Mouse (Mus musculus) limb, embryonic 12.5 days (tissue): ENCODE data around the gene Anxa11. TPM values are rescaled to one million over a fixed set of nuclear protein-coding genes. Genes with fewer than 3 reads are reported as not detected.
"Not testable (repeated sequence)": the region's sequence is repeated elsewhere in the genome, so short reads cannot be mapped to it uniquely, and the experiment has no call there.

Experiments
- ATAC-seq: fragments of 200-750 bp; cut with Nextera tagmentation; 2 replicates; pipeline ENCODE4 v1.8.0; 2017; ENCODE audit warnings: low read depth, moderate TSS enrichment; ENCODE audit not compliant: insufficient number of reproducible peaks, insufficient read depth, low FRiP score, low TSS enrichment
- H3K27ac ChIP-seq: fragments of 300-500 bp; sonication (generic); 2 replicates; pipeline ENCODE4 v1.5.1; 2016; ENCODE audit warnings: mild to moderate bottlenecking, moderate library complexity
- H3K27me3 ChIP-seq: fragments of 300-500 bp; sonication (generic); 2 replicates; pipeline ENCODE4 v1.6.1; 2016; ENCODE audit warnings: mild to moderate bottlenecking, moderate library complexity
- H3K36me3 ChIP-seq: fragments of 300-500 bp; sonication (generic); 2 replicates; pipeline ENCODE4 v1.6.1; 2016; ENCODE audit warnings: mild to moderate bottlenecking, moderate library complexity
- H3K4me1 ChIP-seq: fragments of 300-500 bp; sonication (generic); replicated peaks from 2 replicates; pipeline ENCODE4 v1.6.1; 2016
- H3K4me2 ChIP-seq: fragments of 300-500 bp; sonication (generic); 2 replicates; pipeline ENCODE4 v1.6.1; 2016; ENCODE audit warnings: mild to moderate bottlenecking, moderate library complexity
- H3K4me3 ChIP-seq: fragments of 300-500 bp; sonication (generic); replicated peaks from 2 replicates; pipeline ENCODE4 v1.5.1; 2016; ENCODE audit warnings: mild to moderate bottlenecking
- H3K9ac ChIP-seq: fragments of 300-500 bp; sonication (generic); replicated peaks from 2 replicates; pipeline ENCODE4 v1.6.1; 2016; ENCODE audit warnings: mild to moderate bottlenecking, moderate library complexity
- H3K9me3 ChIP-seq: fragments of 300-500 bp; sonication (generic); 2 replicates; pipeline ENCODE4 v1.6.1; 2016; ENCODE audit warnings: mild to moderate bottlenecking, moderate library complexity
- WGBS: fragments of 180-500 bp; shearing (Covaris S2); methylation state at CpG from one replicate; pipeline ENCODE4 v1.1.7; 2016; 5-methylcytosine and 5-hydroxymethylcytosine counted together
- polyA plus RNA-seq: library from polyadenylated mRNA; unstranded; fragments of >200 nt; fragmentation: Nextera tagmentation; extraction: Ambion mirVana; gene quantifications from 2 replicates; pipeline ENCODE4 v1.2.1, GENCODE M21; 2016

Anxa11 gene
- polyA plus RNA-seq, 1 experiment from 2014 or later, result 6.2 TPM

GRCm38 (mm10) chr14:25868706-25869105 is 26.8 kb downstream of the Anxa11 start:
- ATAC-seq, result no peak
- H3K27ac ChIP-seq, result no peak overlapping the region
- H3K4me1 ChIP-seq, result peaks cover 34% of the 10 kb centered on the region
- no peaks in the 10 kb centered on the region for H3K9me3 ChIP-seq
- H3K4me2 ChIP-seq, result no peak overlapping the region
- 71% methylated on average over 3 of the region's 4 CpGs for WGBS
- no peak overlapping the region for H3K4me3 ChIP-seq
- no peaks in the 10 kb centered on the region for H3K36me3 ChIP-seq
- no peak overlapping the region for H3K9ac ChIP-seq
- H3K27me3 ChIP-seq, result no peaks in the 10 kb centered on the region

DNA sequence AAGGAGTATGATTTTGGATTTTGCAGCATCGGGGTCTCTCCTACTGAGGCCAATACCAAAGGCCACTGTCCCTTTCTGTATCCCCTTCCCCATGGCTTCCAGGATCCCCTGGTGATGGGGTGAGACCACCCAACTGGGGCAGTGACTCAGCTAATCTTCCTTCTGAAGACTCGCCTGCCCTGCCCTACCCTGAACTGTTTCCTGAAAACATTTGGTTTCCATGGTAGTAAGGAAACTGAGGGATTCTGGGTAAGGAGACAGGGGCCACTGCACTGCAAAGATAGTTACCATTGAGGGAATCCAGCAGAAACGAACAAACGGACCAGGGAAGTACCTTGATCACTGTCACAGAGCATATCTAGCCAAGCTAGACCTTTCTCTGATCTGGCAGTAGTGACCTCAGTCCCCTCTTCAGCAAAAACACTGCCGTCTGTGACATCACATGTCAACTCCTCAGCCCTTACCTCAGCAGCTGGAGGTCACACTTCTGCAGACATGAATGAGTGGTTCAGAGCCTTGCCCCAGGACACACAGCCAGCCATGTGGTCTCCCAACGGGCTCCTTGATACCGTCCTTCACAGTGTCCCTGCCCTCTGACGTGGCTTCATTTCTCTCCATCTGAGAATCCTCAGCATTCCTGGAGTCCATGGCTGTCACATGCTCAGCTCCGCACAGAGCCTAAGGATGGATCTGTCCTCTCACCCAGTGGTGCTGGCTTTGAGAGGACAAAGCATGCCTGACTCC is 27.4 kb downstream of the Anxa11 start:
- Histone ChIP-seq H3K9me3 (no peaks in the 10 kb centered on the region), H3K4me2 (no peak overlapping the region), H3K4me1 (peaks cover 34% of the 10 kb centered on the region), H3K4me3 (no peak overlapping the region), H3K36me3 (no peaks in the 10 kb centered on the region), H3K27ac (no peak overlapping the region), H3K9ac (no peak overlapping the region), H3K27me3 (no peaks in the 10 kb centered on the region)
- no peak for ATAC-seq
- WGBS, result 69% methylated on average over 9 of the region's 9 CpGs

- Histone ChIP-seq H3K36me3 (no peaks in the 10 kb centered on the region), H3K27ac (no peak overlapping the region), H3K4me3 (no peak overlapping the region), H3K4me1 (peaks cover 23% of the 10 kb centered on the region), H3K27me3 (no peaks in the 10 kb centered on the region), H3K9ac (no peak overlapping the region), H3K4me2 (no peak overlapping the region), H3K9me3 (no peaks in the 10 kb centered on the region)
- no peak for ATAC-seq
- 81% methylated on average over 8 of the region's 8 CpGs for WGBS
Observed at GRCm38 (mm10) chr14:25872461-25873415, 30.8 kb downstream of the Anxa11 start.

- no CpG with 5 or more reads among the region's 7 CpGs for WGBS
- H3K27ac ChIP-seq, H3K4me3 ChIP-seq, H3K9me3 ChIP-seq, H3K9ac ChIP-seq, H3K36me3 ChIP-seq, H3K4me1 ChIP-seq, ATAC-seq, H3K4me2 ChIP-seq, H3K27me3 ChIP-seq: not testable (repeated sequence)
Observed at GRCm38 (mm10) chr14:25876640-25877039, 34.7 kb downstream of the Anxa11 start.

DNA sequence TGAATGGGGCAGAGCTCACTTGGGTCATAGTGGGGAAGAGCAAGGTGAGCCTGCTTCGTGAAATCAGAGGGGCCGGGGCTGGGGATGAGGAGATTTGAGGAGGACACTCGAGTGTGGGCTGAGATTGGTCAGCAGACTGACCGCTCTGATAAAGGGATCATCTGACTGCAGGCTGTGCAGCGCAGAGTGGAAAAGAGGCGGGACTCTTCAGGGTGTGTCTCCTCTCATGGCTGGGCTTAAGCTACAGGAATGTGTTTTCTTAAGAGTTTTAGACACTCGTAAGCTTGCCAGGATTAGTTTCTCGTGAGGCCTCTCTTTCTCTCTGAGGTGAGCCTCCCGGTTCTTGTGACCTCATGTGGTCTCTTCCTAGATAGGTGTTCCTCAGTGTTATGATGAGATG is 39.8 kb downstream of the Anxa11 start:
- ATAC-seq, H3K4me2 ChIP-seq, H3K36me3 ChIP-seq, H3K9me3 ChIP-seq, H3K9ac ChIP-seq, H3K27me3 ChIP-seq, H3K4me3 ChIP-seq, H3K27ac ChIP-seq, H3K4me1 ChIP-seq: not testable (repeated sequence)
- no CpG with 5 or more reads among the region's 9 CpGs for WGBS

DNA sequence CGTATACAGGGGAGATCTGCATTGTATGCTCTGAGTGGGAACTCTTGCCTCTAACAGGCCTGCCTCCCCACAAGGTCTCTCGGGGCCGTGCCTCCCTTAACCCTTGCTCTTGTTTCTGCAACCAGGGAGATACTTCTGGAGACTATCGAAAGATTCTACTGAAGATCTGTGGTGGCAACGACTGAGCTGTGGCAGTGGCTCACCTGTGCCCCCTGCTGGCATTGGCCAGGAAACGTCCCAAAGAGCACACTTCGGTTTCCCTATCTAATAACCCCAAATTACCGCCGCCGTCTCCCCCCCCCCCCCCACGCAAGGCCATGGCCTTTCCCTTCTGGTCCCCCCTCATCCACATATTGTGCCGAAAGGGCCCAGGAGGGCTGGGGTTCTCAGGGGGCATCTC is 43.9 kb downstream of the Anxa11 start:
- not testable (repeated sequence) for H3K36me3 ChIP-seq, H3K27ac ChIP-seq, H3K4me3 ChIP-seq, ATAC-seq, H3K4me2 ChIP-seq, H3K4me1 ChIP-seq, H3K9me3 ChIP-seq, H3K9ac ChIP-seq, H3K27me3 ChIP-seq
- WGBS, result no CpG with 5 or more reads among the region's 12 CpGs

GRCm38 (mm10) chr14:25894566-25894965 is 52.6 kb downstream of the Anxa11 start:
- H3K27me3 ChIP-seq, H3K36me3 ChIP-seq, ATAC-seq, H3K9me3 ChIP-seq, H3K4me3 ChIP-seq, H3K27ac ChIP-seq, H3K9ac ChIP-seq, H3K4me2 ChIP-seq, H3K4me1 ChIP-seq: not testable (repeated sequence)
- WGBS, result no CpG with 5 or more reads among the region's 3 CpGs

DNA sequence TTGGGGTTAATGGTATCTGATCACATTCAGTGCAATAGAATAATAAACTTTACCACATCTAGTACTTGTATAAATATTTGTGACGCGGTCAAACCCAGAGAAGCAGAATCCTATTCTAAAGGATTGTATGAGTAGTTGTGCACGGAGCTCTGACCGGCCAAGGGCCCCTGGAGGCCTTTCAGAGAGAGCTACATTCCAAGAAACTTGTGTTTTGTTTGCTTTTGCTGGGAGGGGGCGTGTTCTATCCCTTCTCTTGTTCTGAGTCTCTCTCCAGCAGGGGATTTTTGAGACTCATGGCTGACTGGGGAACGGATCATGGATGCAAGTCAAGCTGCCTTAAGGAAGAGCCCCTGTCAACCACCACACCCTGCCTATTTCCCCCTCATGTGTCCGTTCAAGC is 53.7 kb downstream of the Anxa11 start:
- WGBS, result no CpG with 5 or more reads among the region's 7 CpGs

DNA sequence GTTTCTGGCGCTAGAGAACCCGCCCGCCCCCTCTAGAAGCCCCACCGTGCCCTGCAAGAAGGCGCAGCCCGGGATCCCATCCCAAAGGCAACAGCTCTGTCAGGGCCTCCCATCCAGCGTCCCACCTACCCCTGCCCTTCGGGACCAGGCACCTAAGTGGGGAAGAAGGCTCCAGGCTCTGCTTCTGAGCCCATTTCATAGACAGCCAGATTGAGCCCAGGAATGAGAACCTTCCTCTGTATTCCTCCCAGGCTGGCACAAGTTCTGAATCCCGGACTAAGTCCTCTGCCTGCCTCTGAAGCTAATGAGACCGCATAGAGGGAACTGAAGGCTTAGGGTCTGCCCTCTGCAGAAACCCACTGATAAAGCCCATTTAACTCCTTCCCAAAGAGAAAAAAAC is 61.0 kb downstream of the Anxa11 start, which contains the start of gene Plac9a:
Plac9a (minus strand) TSS at position 101 of the 400 bp plus-strand sequence.
- not testable (repeated sequence) for H3K27me3 ChIP-seq, ATAC-seq, H3K9ac ChIP-seq, H3K9me3 ChIP-seq, H3K4me1 ChIP-seq, H3K27ac ChIP-seq, H3K4me2 ChIP-seq, H3K36me3 ChIP-seq, H3K4me3 ChIP-seq
- WGBS, result no CpG with 5 or more reads among the region's 10 CpGs

More for the DNA sequence above, 53.7 kb downstream of the Anxa11 start:
- not testable (repeated sequence) for H3K27me3 ChIP-seq, H3K9me3 ChIP-seq, H3K4me3 ChIP-seq, H3K4me1 ChIP-seq, H3K4me2 ChIP-seq, H3K36me3 ChIP-seq, H3K9ac ChIP-seq, ATAC-seq, H3K27ac ChIP-seq

DNA sequence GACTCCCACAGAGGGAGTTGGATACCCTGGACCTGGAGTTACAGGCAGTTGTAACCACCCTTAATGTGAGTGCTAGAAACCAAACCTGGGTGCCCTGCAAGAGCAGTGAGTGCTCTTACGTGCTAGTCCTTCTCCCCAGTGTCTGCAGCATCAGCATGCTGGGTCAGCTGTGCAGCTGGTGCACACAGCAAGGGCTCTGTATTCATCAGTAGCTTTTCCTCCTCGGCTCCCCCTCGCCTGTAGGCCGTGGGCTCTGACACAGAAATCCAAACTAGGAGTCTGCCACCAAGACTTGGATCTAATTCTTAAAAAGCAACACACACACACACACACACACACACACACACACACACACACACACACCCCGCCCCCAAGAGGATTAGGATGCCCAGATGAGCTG is 63.3 kb downstream of the Anxa11 start:
- not testable (repeated sequence) for H3K4me3 ChIP-seq, H3K27ac ChIP-seq, H3K4me1 ChIP-seq, ATAC-seq, H3K36me3 ChIP-seq, H3K27me3 ChIP-seq, H3K4me2 ChIP-seq, H3K9ac ChIP-seq, H3K9me3 ChIP-seq
- 60% methylated on average over 1 of the region's 5 CpGs for WGBS

- ATAC-seq, H3K4me2 ChIP-seq, H3K4me3 ChIP-seq, H3K27ac ChIP-seq, H3K9ac ChIP-seq, H3K9me3 ChIP-seq, H3K36me3 ChIP-seq, H3K4me1 ChIP-seq, H3K27me3 ChIP-seq: not testable (repeated sequence)
- no CpG with 5 or more reads among the region's 9 CpGs for WGBS
Observed at GRCm38 (mm10) chr14:25907272-25907671, 65.3 kb downstream of the Anxa11 start.
